Mouse (Mus musculus) liver, adult 2 months (tissue): ENCODE data around the gene Mettl24. TPM values are rescaled to one million over a fixed set of nuclear protein-coding genes. Genes with fewer than 3 reads are reported as not detected.

Experiments used
- DNase-seq: peaks from one replicate; pipeline ENCODE4 v3.0.0-alpha.2; 2011; ENCODE audit warnings: low read depth, low spot score; ENCODE audit errors: extremely low read depth
- H3K27ac ChIP-seq: fragments of 200-500 bp; replicated peaks from 2 replicates; pipeline ENCODE4 v1.5.1; 2012; ENCODE audit warnings: low read depth, mild to moderate bottlenecking, control low read depth, inconsistent platforms, low read length; ENCODE audit not compliant: insufficient read depth
- H3K27me3 ChIP-seq: fragments of 200-500 bp; 2 replicates; pipeline ENCODE4 v1.6.1; 2012; ENCODE audit warnings: mild to moderate bottlenecking, moderate library complexity, low read length, inconsistent platforms; ENCODE audit not compliant: control insufficient read depth, insufficient read depth
- H3K36me3 ChIP-seq: fragments of 200-500 bp; 2 replicates; pipeline ENCODE4 v1.6.1; 2012; ENCODE audit warnings: low read length, inconsistent platforms; ENCODE audit not compliant: control insufficient read depth, insufficient read depth
- H3K4me1 ChIP-seq: fragments of 200-500 bp; 2 replicates; pipeline ENCODE4 v1.6.1; 2011; ENCODE audit warnings: low read length; ENCODE audit not compliant: control insufficient read depth, insufficient read depth
- H3K4me3 ChIP-seq: fragments of 200-500 bp; 2 replicates; pipeline ENCODE4 v1.5.1; 2011; ENCODE audit warnings: low read depth, mild to moderate bottlenecking, control low read depth, low read length, moderate library complexity; ENCODE audit not compliant: insufficient read depth
- H3K79me2 ChIP-seq: fragments of 200-500 bp; 2 replicates; pipeline ENCODE4 v1.6.1; 2012; ENCODE audit warnings: inconsistent platforms, mild to moderate bottlenecking, low read length, moderate library complexity; ENCODE audit not compliant: control insufficient read depth, insufficient read depth
- H3K9ac ChIP-seq: fragments of 200-500 bp; 2 replicates; pipeline ENCODE4 v1.6.1; 2012; ENCODE audit warnings: low read depth, mild to moderate bottlenecking, control low read depth, inconsistent platforms, low read length
- CTCF ChIP-seq: fragments of 200-500 bp; IDR thresholded peaks from 2 replicates; pipeline ENCODE4 v1.5.1; 2011; ENCODE audit warnings: low read depth, low read length, control low read depth
- POLR2A ChIP-seq: fragments of 200-500 bp; IDR thresholded peaks from 2 replicates; pipeline ENCODE4 v1.6.1; 2011; ENCODE audit warnings: low read length, control low read depth; ENCODE audit not compliant: insufficient read depth; ENCODE audit errors: extremely low read depth
- WGBS: fragments of 180-500 bp; shearing (Covaris S2); methylation state at CpG from one replicate; pipeline ENCODE4 v1.1.7; 2018; 5-methylcytosine and 5-hydroxymethylcytosine counted together
- polyA plus RNA-seq: library from polyadenylated mRNA; depleted of rRNA; stranded (reverse); fragments of >200 nt; gene quantifications from 2 replicates; pipeline ENCODE4 v1.2.3, GENCODE M21; 2012
- total RNA-seq: library from RNA; depleted of rRNA; stranded (reverse); fragments of >200 nt; gene quantifications from 2 replicates; pipeline ENCODE4 v1.2.3, GENCODE M21; 2014

Gene Mettl24
- total and polyA plus RNA-seq, 2 experiments: 0.09 TPM; not detected in 1

- no peak for TF ChIP-seq CTCF
- TF ChIP-seq POLR2A: no peak
- Histone ChIP-seq H3K27ac (no peak overlapping the region), H3K36me3 (no peaks in the 10 kb centered on the region), H3K27me3 (no peaks in the 10 kb centered on the region), H3K4me1 (no peaks in the 10 kb centered on the region), H3K9ac (no peak overlapping the region), H3K79me2 (no peaks in the 10 kb centered on the region), H3K4me3 (no peak overlapping the region)
- 87% methylated on average over 9 of the region's 9 CpGs for WGBS
- DNase-seq: no peak
These were observed 77.3 kb downstream of the Mettl24 start for GRCm38 (mm10) chr10:40760195-40761009.

DNA sequence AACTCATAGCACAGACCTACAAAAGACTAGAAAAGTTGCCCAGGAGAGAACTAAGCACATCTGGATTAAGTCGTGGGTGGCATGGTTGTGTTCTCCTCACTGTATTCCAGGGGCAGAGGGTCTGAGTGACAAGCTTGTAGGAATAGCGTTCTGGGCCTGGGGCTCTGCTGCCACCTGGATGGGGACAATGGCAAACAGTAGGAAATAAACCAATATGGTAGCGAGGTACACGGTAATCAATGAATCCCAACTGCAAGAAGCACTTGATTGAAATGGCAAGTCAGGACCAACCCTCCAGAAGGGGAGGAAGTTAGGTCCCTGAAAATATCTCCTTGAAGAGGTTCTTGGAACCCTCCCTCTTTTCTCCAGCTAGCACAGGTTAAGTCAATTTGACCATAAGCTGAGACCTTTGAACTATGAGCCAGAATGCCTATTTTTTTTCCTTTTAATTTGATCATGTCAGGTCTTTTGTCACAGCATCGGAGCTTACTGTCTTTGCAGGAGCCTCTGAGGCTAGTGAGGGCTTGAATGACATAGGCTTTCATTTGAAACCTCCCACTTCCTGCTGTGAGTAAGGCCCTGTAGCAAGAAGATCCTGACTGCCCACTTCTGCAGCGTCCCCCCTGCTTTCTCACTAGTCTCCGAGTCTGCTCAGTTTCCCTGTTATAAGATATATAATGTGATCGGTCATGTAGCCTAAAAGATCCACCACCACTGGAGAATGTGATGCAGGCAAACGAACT, 78.1 kb downstream of the Mettl24 start:
- no peaks in the 10 kb centered on the region for H3K36me3 ChIP-seq
- no peak overlapping the region for H3K9ac ChIP-seq
- WGBS: 71% methylated on average over 9 of the region's 9 CpGs
- no peak overlapping the region for H3K27ac ChIP-seq
- no peak overlapping the region for H3K4me3 ChIP-seq
- DNase-seq: no peak
- TF ChIP-seq POLR2A: no peak
- no peak for TF ChIP-seq CTCF
- no peaks in the 10 kb centered on the region for H3K4me1 ChIP-seq
- H3K79me2 ChIP-seq: no peaks in the 10 kb centered on the region
- no peaks in the 10 kb centered on the region for H3K27me3 ChIP-seq

DNA sequence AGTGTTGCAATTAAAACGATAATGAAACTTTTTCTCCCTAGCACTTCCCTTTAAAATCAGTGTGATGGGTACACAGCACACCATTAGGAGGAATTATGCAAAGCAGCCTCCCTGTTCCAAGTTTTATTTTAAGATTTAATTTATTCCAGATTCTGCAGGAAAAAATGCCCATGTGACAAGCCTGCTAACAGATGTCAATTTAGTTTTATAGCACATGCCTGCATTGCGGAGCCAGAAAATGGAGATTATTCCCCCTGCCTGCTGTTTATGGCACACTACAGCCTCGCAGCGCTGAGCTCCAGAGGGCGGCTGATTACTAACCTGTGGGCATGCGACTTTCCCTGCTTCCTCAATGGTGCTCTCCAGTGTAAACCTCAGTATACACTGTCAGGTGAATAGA, 79.5 kb downstream of the Mettl24 start:
- no peak overlapping the region for H3K9ac ChIP-seq
- DNase-seq: no peak
- H3K4me1 ChIP-seq: no peaks in the 10 kb centered on the region
- H3K79me2 ChIP-seq: no peaks in the 10 kb centered on the region
- H3K36me3 ChIP-seq: no peaks in the 10 kb centered on the region
- H3K4me3 ChIP-seq: no peak overlapping the region
- 86% methylated on average over 6 of the region's 6 CpGs for WGBS
- H3K27me3 ChIP-seq: no peaks in the 10 kb centered on the region
- H3K27ac ChIP-seq: no peak overlapping the region
- TF ChIP-seq CTCF: no peak
- TF ChIP-seq POLR2A: no peak

GRCm38 (mm10) chr10:40763084-40763720, 80.1 kb downstream of the Mettl24 start:
- Histone ChIP-seq H3K4me3 (no peak overlapping the region), H3K36me3 (no peaks in the 10 kb centered on the region), H3K9ac (no peak overlapping the region), H3K27me3 (no peaks in the 10 kb centered on the region), H3K27ac (no peak overlapping the region), H3K4me1 (no peaks in the 10 kb centered on the region), H3K79me2 (no peaks in the 10 kb centered on the region)
- 86% methylated on average over 5 of the region's 5 CpGs for WGBS
- TF ChIP-seq CTCF (no peak), POLR2A (no peak)
- no peak for DNase-seq

GRCm38 (mm10) chr10:40772266-40772665, 89.2 kb downstream of the Mettl24 start:
- 70% methylated on average over 4 of the region's 4 CpGs for WGBS
- Histone ChIP-seq H3K4me3 (no peak overlapping the region), H3K4me1 (no peaks in the 10 kb centered on the region), H3K9ac (no peak overlapping the region), H3K27ac (no peak overlapping the region), H3K27me3 (no peaks in the 10 kb centered on the region), H3K79me2 (no peaks in the 10 kb centered on the region), H3K36me3 (no peaks in the 10 kb centered on the region)
- TF ChIP-seq POLR2A: no peak
- no peak for TF ChIP-seq CTCF
- no peak for DNase-seq
